Mouse (Mus musculus) C2C12 (cell line): ENCODE data around the gene Aldh1l1.

Source experiments
- CEBPB ChIP-seq: IDR thresholded peaks from one replicate; pipeline ENCODE4 v1.6.1; 2011; ENCODE audit warnings: low read depth, mild to moderate bottlenecking, control low read depth, moderate library complexity
- CTCF ChIP-seq: IDR thresholded peaks from one replicate; pipeline ENCODE4 v1.5.1; 2011; ENCODE audit not compliant: control insufficient read depth, insufficient read depth, insufficient read length
- MAX ChIP-seq: IDR thresholded peaks from one replicate; pipeline ENCODE4 v1.6.1; 2011; ENCODE audit warnings: mild to moderate bottlenecking, control low read depth
- MYOD1 ChIP-seq: IDR thresholded peaks from one replicate; pipeline ENCODE4 v1.6.1; 2011; ENCODE audit warnings: low read depth; ENCODE audit not compliant: control insufficient read depth, insufficient read length
- MYOG ChIP-seq: IDR thresholded peaks from one replicate; pipeline ENCODE4 v1.6.1; 2011; ENCODE audit not compliant: control insufficient read depth, insufficient read length; ENCODE audit errors: extremely low read depth

DNA sequence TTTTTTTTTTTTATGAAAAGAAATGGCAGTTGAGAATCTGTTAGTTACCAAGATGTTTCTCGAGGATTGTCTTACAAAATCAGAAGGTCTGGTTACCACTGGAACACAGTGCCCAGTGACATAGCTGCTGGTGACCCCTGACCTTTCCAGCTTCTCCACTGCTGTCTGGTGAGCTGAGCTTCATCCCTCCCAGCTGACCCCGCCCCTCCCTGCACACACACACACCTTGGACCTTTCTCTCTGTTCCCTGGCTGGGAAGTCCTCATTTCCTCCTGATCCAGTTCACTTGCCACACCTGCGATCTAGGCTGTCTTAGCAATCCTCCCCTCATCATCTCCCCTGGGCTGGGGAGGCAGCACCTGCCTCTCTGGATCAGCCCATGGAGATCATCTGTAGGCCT is 60.0 kb downstream of the Aldh1l1 start:
- no peak for TF ChIP-seq CEBPB
- TF ChIP-seq CTCF, result no peak
- no peak for TF ChIP-seq MYOD1
- TF ChIP-seq MYOG, result no peak
- TF ChIP-seq MAX, result no peak
